ENCODE assay signal across 8 mouse cellular contexts in the genomic region with DNA sequence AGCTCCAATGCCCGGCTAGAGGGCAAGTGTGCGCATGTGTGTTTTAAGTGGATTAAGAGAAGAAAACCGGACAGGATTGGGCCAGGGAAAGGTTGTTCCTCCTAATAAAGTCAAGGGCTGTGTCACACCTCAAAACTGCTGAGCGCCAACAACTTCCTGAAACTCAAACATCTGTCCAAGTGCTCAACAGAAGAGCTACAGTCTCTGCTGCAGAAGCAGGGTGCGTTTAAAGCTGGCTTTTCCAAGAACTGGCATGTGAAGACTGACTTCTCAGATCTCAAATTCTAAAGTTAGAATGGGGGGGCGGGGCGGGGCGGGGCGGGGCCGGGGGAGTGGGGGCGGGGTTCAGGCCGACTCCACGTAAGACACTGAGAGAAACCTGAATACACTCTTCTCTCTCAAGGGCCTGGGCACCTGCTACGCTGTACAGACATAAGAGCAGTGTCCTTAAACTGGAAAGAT. TPM values are rescaled to one million over a fixed set of nuclear protein-coding genes. Genes with fewer than 3 reads are reported as not detected.
DNase-seq lines count a peak whose midpoint lies in the region; ATAC-seq and TF ChIP-seq lines count a peak whose summit lies in the region.

No protein-coding gene starts in this region.

- TF ChIP-seq POLR2A in lung, adult 2 months (IDR thresholded peaks at IDR 0.05; ENCODE audit: borderline replicate concordance, extremely low read depth, low read depth, low read length), result no peak
- TF ChIP-seq POLR2A in olfactory bulb, adult 2 months (IDR thresholded peaks at IDR 0.05; ENCODE audit: insufficient read depth, low read depth, low read length), result no peak

- no peaks in the 10 kb centered on the region for H3K36me3 ChIP-seq in lung, embryonic 14.5 days (ENCODE audit: insufficient read depth)
- H3K36me3 ChIP-seq in liver, embryonic 12.5 days, result peaks cover 17% of the 10 kb centered on the region

- WGBS in lung, embryonic 14.5 days, result 23% methylated on average over 14 of the region's 14 CpGs
- 17% methylated on average over 14 of the region's 14 CpGs for WGBS in lung, adult 2 months
- WGBS in liver, embryonic 12.5 days (ENCODE audit: insufficient replicate concordance), result 15% methylated on average over 14 of the region's 14 CpGs
- 36% methylated on average over 14 of the region's 14 CpGs for WGBS in olfactory bulb, adult 2 months

- TF ChIP-seq CTCF in lung, embryonic 14.5 days (IDR thresholded peaks at IDR 0.05; ENCODE audit: low read depth), result no peak
- no peak for TF ChIP-seq CTCF in lung, adult 2 months (IDR thresholded peaks at IDR 0.05; ENCODE audit: insufficient read depth, low read length)
- TF ChIP-seq CTCF in olfactory bulb, adult 2 months (IDR thresholded peaks at IDR 0.05; ENCODE audit: insufficient read depth, low read depth, low read length), result no peak

- H3K27me3 ChIP-seq in lung, embryonic 14.5 days (ENCODE audit: insufficient read depth, low read length), result no peaks in the 10 kb centered on the region
- H3K27me3 ChIP-seq in liver, embryonic 12.5 days (replicated peaks), result no peaks in the 10 kb centered on the region

- H3K9ac ChIP-seq in lung, embryonic 14.5 days, result no peak overlapping the region
- H3K9ac ChIP-seq in liver, embryonic 12.5 days, result peak overlapping the region; percentile 63; the same call in 1 of the 2 replicates

- H3K4me1 ChIP-seq in lung, embryonic 14.5 days (ENCODE audit: insufficient read depth), result peaks cover 43% of the 10 kb centered on the region
- peaks cover 30% of the 10 kb centered on the region for H3K4me1 ChIP-seq in lung, adult 2 months (ENCODE audit: control insufficient read depth, insufficient read depth, low read length)
- H3K4me1 ChIP-seq in liver, embryonic 12.5 days, result peaks cover 85% of the 10 kb centered on the region
- H3K4me1 ChIP-seq in olfactory bulb, adult 2 months (ENCODE audit: control insufficient read depth, insufficient read depth, low read length), result peaks cover 33% of the 10 kb centered on the region

- peak overlapping the region; percentile 61 for H3K4me2 ChIP-seq in lung, embryonic 14.5 days
- peak overlapping the region; percentile 60 for H3K4me2 ChIP-seq in liver, embryonic 12.5 days

- peak overlapping the region; percentile 86 for H3K27ac ChIP-seq in lung, embryonic 14.5 days (ENCODE audit: low read depth)
- peak overlapping the region; percentile 91 for H3K27ac ChIP-seq in liver, embryonic 12.5 days
- 0 out of 2 replicates have a peak overlapping the region, but pooled peaks have one; percentile 1 for H3K27ac ChIP-seq in olfactory bulb, adult 2 months (ENCODE audit: insufficient read depth, low read depth, low read length)

- DNase-seq in lung, embryonic 14.5 days, result peak; percentile 47
- no peak for DNase-seq in lung, adult 2 months
- no peak for DNase-seq in cerebellum, adult 8-10 months
- no peak for DNase-seq in natural killer cell, adult 2 months (ENCODE audit: low spot score in 2 of 2)
- no peak for DNase-seq in spleen, postnatal 10 days (ENCODE audit: low spot score in 2 of 2)

- 0 out of 2 replicates have a peak overlapping the region, but pooled peaks have one; percentile 22 for H3K4me3 ChIP-seq in lung, embryonic 14.5 days (ENCODE audit: low read depth, low read length)
- H3K4me3 ChIP-seq in lung, adult 2 months (replicated peaks; ENCODE audit: extremely low read depth, low read depth, low read length), result no peak overlapping the region
- 0 out of 2 replicates have a peak overlapping the region, but pooled peaks have one; percentile 10 for H3K4me3 ChIP-seq in liver, embryonic 12.5 days
- no peak overlapping the region for H3K4me3 ChIP-seq in olfactory bulb, adult 2 months (ENCODE audit: insufficient read depth, low read depth, low read length)

- no peaks in the 10 kb centered on the region for H3K9me3 ChIP-seq in lung, embryonic 14.5 days (ENCODE audit: low read depth, low read length)
- H3K9me3 ChIP-seq in liver, embryonic 12.5 days (replicated peaks), result no peaks in the 10 kb centered on the region

- peak; percentile 48 for ATAC-seq in lung, embryonic 14.5 days (ENCODE audit: insufficient read depth)
- ATAC-seq in erythroid progenitor cell, adult 5-6 weeks (replicated peaks; ENCODE audit: low FRiP score, poor library complexity, severe bottlenecking), result peak; percentile 32
- peak; percentile 31; the same call in 1 of the 2 replicates for ATAC-seq in liver, embryonic 12.5 days

RNA-seq across cellular contexts. Expression of gene Uck2, which starts 15.7 kb away (rescaled TPM):
- polyA plus RNA-seq in lung, embryonic 14.5 days (2014; fragmentation: Nextera tagmentation; extraction: Ambion mirVana), result 98.3 and 98.8 TPM in 2 replicates
- 12.6 and 17.4 TPM in 2 replicates for polyA plus RNA-seq in lung, adult 2 months (2012; rRNA removed)
- total RNA-seq in erythroid progenitor cell, adult 5-6 weeks (2015; ENCODE audit: low replicate concordance), result 17.7 and 24.7 TPM in 2 replicates
- total RNA-seq in erythroid progenitor cell, adult 5-6 weeks (2017; ENCODE audit: low replicate concordance), result 10.4 and 24.8 TPM in 2 replicates
- polyA plus RNA-seq in liver, embryonic 12.5 days (2016; fragmentation: Nextera tagmentation; extraction: Ambion mirVana), result 102 and 103 TPM in 2 replicates
- polyA plus RNA-seq in olfactory bulb, adult 2 months (2012; ENCODE audit: insufficient read depth, insufficient read length, low replicate concordance, missing spikeins), result 323 TPM in 1 of 2 replicates, not detected in the other

RNA-seq across cellular contexts. Expression of gene Tmco1, which starts 38.8 kb away (rescaled TPM):
- polyA plus RNA-seq in lung, embryonic 14.5 days (2014; fragmentation: Nextera tagmentation; extraction: Ambion mirVana), result 91.5 and 93.1 TPM in 2 replicates
- polyA plus RNA-seq in lung, adult 2 months (2012; rRNA removed), result 42.7 and 56.7 TPM in 2 replicates
- total RNA-seq in erythroid progenitor cell, adult 5-6 weeks (2015; ENCODE audit: low replicate concordance), result 70.0 and 132 TPM in 2 replicates
- total RNA-seq in erythroid progenitor cell, adult 5-6 weeks (2017; ENCODE audit: low replicate concordance), result 78.2 and 81.5 TPM in 2 replicates
- 70.7 and 74.2 TPM in 2 replicates for polyA plus RNA-seq in liver, embryonic 12.5 days (2016; fragmentation: Nextera tagmentation; extraction: Ambion mirVana)
- polyA plus RNA-seq in olfactory bulb, adult 2 months (2012; ENCODE audit: insufficient read depth, insufficient read length, low replicate concordance, missing spikeins), result not detected in 2 replicates

Comparison
In these comparisons a context has a peak if more than half of its experiments do, and no peak if none do; other contexts are left out.
1. H3K4me3 ChIP-seq: peak in lung, embryonic 14.5 days (single experiment) and liver, embryonic 12.5 days (single experiment); none in lung, adult 2 months (single experiment) and olfactory bulb, adult 2 months (single experiment).
2. H3K27ac ChIP-seq: peak in every context shown above with its lines; median percentile 91 in liver, embryonic 12.5 days; 86 in lung, embryonic 14.5 days; 1 in olfactory bulb, adult 2 months.
3. Peak in every context shown above with its lines, with median percentiles within 50 percentile points of each other: ATAC-seq.